Mouse (Mus musculus) neural tube, embryonic 10.5 days (tissue): Measurements from ENCODE around the gene D6Ertd527e.
"Not testable (repeated sequence)": the region's sequence is repeated elsewhere in the genome, so short reads cannot be mapped to it uniquely, and the experiment has no call there.

Experiments used
- DNase-seq: peaks from one replicate; pipeline ENCODE4 v3.0.0-alpha.2; 2017; ENCODE audit warnings: low spot score; ENCODE audit errors: extremely low spot score

Gene D6Ertd527e

GRCm38 (mm10) chr6:87104123-87104796 is at the start of gene D6Ertd527e:
Gene D6Ertd527e (plus strand): TSS chr6:87104746.
- DNase-seq, result no peak

GRCm38 (mm10) chr6:87059754-87060153 is 44.8 kb upstream of the D6Ertd527e start:
- DNase-seq, result no peak

- no peak for DNase-seq
Observed at GRCm38 (mm10) chr6:87063586-87063985, 41.0 kb upstream of the D6Ertd527e start.

GRCm38 (mm10) chr6:87068209-87068608 is 36.3 kb upstream of the D6Ertd527e start:
- no peak for DNase-seq

GRCm38 (mm10) chr6:87069195-87069900 is 35.2 kb upstream of the D6Ertd527e start:
- no peak for DNase-seq

- DNase-seq, result no peak
Observed at GRCm38 (mm10) chr6:87070641-87071040, 33.9 kb upstream of the D6Ertd527e start.

- no peak for DNase-seq
Observed at GRCm38 (mm10) chr6:87072759-87073158, 31.8 kb upstream of the D6Ertd527e start.

- no peak for DNase-seq
Observed at GRCm38 (mm10) chr6:87075092-87075685, 29.4 kb upstream of the D6Ertd527e start.

GRCm38 (mm10) chr6:87079457-87079856 is 25.1 kb upstream of the D6Ertd527e start:
- no peak for DNase-seq

GRCm38 (mm10) chr6:87085026-87085425 is 19.5 kb upstream of the D6Ertd527e start:
- no peak for DNase-seq

GRCm38 (mm10) chr6:87088356-87088755 is 16.2 kb upstream of the D6Ertd527e start:
- DNase-seq, result no peak

- no peak for DNase-seq
Observed at GRCm38 (mm10) chr6:87090877-87091276, 13.7 kb upstream of the D6Ertd527e start.

GRCm38 (mm10) chr6:87092476-87092875 is 12.1 kb upstream of the D6Ertd527e start:
- DNase-seq, result no peak

- not testable (repeated sequence) for DNase-seq
Observed at GRCm38 (mm10) chr6:87093631-87094030, 10.9 kb upstream of the D6Ertd527e start.

GRCm38 (mm10) chr6:87099261-87099660 is 5.3 kb upstream of the D6Ertd527e start:
- DNase-seq, result no peak

- no peak for DNase-seq
Observed at GRCm38 (mm10) chr6:87099671-87100296, 4.8 kb upstream of the D6Ertd527e start.

GRCm38 (mm10) chr6:87100297-87101020 is 4.1 kb upstream of the D6Ertd527e start:
- no peak for DNase-seq

- DNase-seq, result peak; percentile 85
Observed at GRCm38 (mm10) chr6:87101281-87101954, 3.1 kb upstream of the D6Ertd527e start.

- no peak for DNase-seq
Observed at GRCm38 (mm10) chr6:87101955-87102353, 2.6 kb upstream of the D6Ertd527e start.

GRCm38 (mm10) chr6:87102421-87102911 is 2.1 kb upstream of the D6Ertd527e start:
- DNase-seq, result no peak

GRCm38 (mm10) chr6:87103314-87103713 is 1.2 kb upstream of the D6Ertd527e start:
- no peak for DNase-seq
